Mouse (Mus musculus): ENCODE measurements around the gene Gpatch2. TPM values are rescaled to one million over a fixed set of nuclear protein-coding genes. Genes with fewer than 3 reads are reported as not detected.

The Gpatch2 gene
- polyA plus RNA-seq, 1 experiment from 2014 or later, result 30.4 TPM

GRCm38 (mm10) chr1:187291480-187292394, 76.4 kb downstream of the Gpatch2 start:
- WGBS, result 67% methylated on average over 10 of the region's 10 CpGs
- DNase-seq (ENCODE audit: low spot score) (no peak), ATAC-seq (ENCODE audit: insufficient read depth, low FRiP score, low TSS enrichment) (no peak)
- Histone ChIP-seq H3K4me3 (ENCODE audit: low read depth, low read length) (no peak overlapping the region), H3K9me3 (ENCODE audit: control insufficient read depth, low read length) (no peaks in the 10 kb centered on the region), H3K27me3 (ENCODE audit: control insufficient read depth, insufficient read depth, low read length) (no peaks in the 10 kb centered on the region), H3K27ac (ENCODE audit: low read depth, low read length) (no peak overlapping the region), H3K4me2 (ENCODE audit: low read depth) (no peak overlapping the region), H3K4me1 (ENCODE audit: control insufficient read depth, insufficient read depth, low read length) (no peaks in the 10 kb centered on the region), H3K9ac (ENCODE audit: low read length) (no peak overlapping the region), H3K36me3 (ENCODE audit: control insufficient read depth, insufficient read depth, low read length) (no peaks in the 10 kb centered on the region)

- DNase-seq (ENCODE audit: low spot score), result no peak
- WGBS, result 88% methylated on average over 3 of the region's 3 CpGs
- Histone ChIP-seq H3K4me3 (ENCODE audit: low read depth, low read length) (no peak overlapping the region), H3K9ac (ENCODE audit: low read length) (no peak overlapping the region), H3K4me1 (ENCODE audit: control insufficient read depth, insufficient read depth, low read length) (no peaks in the 10 kb centered on the region), H3K4me2 (ENCODE audit: low read depth) (no peak overlapping the region), H3K9me3 (ENCODE audit: control insufficient read depth, low read length) (no peaks in the 10 kb centered on the region), H3K27me3 (ENCODE audit: control insufficient read depth, insufficient read depth, low read length) (no peaks in the 10 kb centered on the region), H3K36me3 (ENCODE audit: control insufficient read depth, insufficient read depth, low read length) (no peaks in the 10 kb centered on the region), H3K27ac (ENCODE audit: low read depth, low read length) (no peak overlapping the region)
- ATAC-seq (ENCODE audit: insufficient read depth, low FRiP score, low TSS enrichment), result no peak
Observed at GRCm38 (mm10) chr1:187292395-187292749, 77.1 kb downstream of the Gpatch2 start.

GRCm38 (mm10) chr1:187293233-187293632, 77.9 kb downstream of the Gpatch2 start:
- Histone ChIP-seq H3K4me2 (ENCODE audit: low read depth) (no peak overlapping the region), H3K9ac (ENCODE audit: low read length) (no peak overlapping the region), H3K4me1 (ENCODE audit: control insufficient read depth, insufficient read depth, low read length) (no peaks in the 10 kb centered on the region), H3K27me3 (ENCODE audit: control insufficient read depth, insufficient read depth, low read length) (no peaks in the 10 kb centered on the region), H3K27ac (ENCODE audit: low read depth, low read length) (no peak overlapping the region), H3K9me3 (ENCODE audit: control insufficient read depth, low read length) (no peaks in the 10 kb centered on the region), H3K4me3 (ENCODE audit: low read depth, low read length) (no peak overlapping the region), H3K36me3 (ENCODE audit: control insufficient read depth, insufficient read depth, low read length) (no peaks in the 10 kb centered on the region)
- WGBS, result 89% methylated on average over 3 of the region's 3 CpGs
- ATAC-seq (ENCODE audit: insufficient read depth, low FRiP score, low TSS enrichment) (no peak), DNase-seq (ENCODE audit: low spot score) (no peak)

GRCm38 (mm10) chr1:187294522-187294921, 79.2 kb downstream of the Gpatch2 start:
- Histone ChIP-seq H3K9ac (ENCODE audit: low read length) (no peak overlapping the region), H3K4me3 (ENCODE audit: low read depth, low read length) (no peak overlapping the region), H3K27me3 (ENCODE audit: control insufficient read depth, insufficient read depth, low read length) (no peaks in the 10 kb centered on the region), H3K9me3 (ENCODE audit: control insufficient read depth, low read length) (no peaks in the 10 kb centered on the region), H3K36me3 (ENCODE audit: control insufficient read depth, insufficient read depth, low read length) (no peaks in the 10 kb centered on the region), H3K4me2 (ENCODE audit: low read depth) (no peak overlapping the region), H3K4me1 (ENCODE audit: control insufficient read depth, insufficient read depth, low read length) (no peaks in the 10 kb centered on the region), H3K27ac (ENCODE audit: low read depth, low read length) (no peak overlapping the region)
- ATAC-seq (ENCODE audit: insufficient read depth, low FRiP score, low TSS enrichment) (no peak), DNase-seq (ENCODE audit: low spot score) (no peak)
- WGBS, result 84% methylated on average over 5 of the region's 5 CpGs

GRCm38 (mm10) chr1:187295038-187295559, 79.8 kb downstream of the Gpatch2 start:
- no peaks in the 10 kb centered on the region for H3K4me1 ChIP-seq (ENCODE audit: control insufficient read depth, insufficient read depth, low read length)
- no peak overlapping the region for H3K9ac ChIP-seq (ENCODE audit: low read length)
- no peak overlapping the region for H3K4me2 ChIP-seq (ENCODE audit: low read depth)
- no peaks in the 10 kb centered on the region for H3K36me3 ChIP-seq (ENCODE audit: control insufficient read depth, insufficient read depth, low read length)
- H3K4me3 ChIP-seq (ENCODE audit: low read depth, low read length), result no peak overlapping the region
- ATAC-seq (ENCODE audit: insufficient read depth, low FRiP score, low TSS enrichment), result no peak
- no peak for DNase-seq (ENCODE audit: low spot score)
- no peak overlapping the region for H3K27ac ChIP-seq (ENCODE audit: low read depth, low read length)
- H3K9me3 ChIP-seq (ENCODE audit: control insufficient read depth, low read length), result no peaks in the 10 kb centered on the region
- 98% methylated on average over 6 of the region's 6 CpGs for WGBS
- H3K27me3 ChIP-seq (ENCODE audit: control insufficient read depth, insufficient read depth, low read length), result no peaks in the 10 kb centered on the region

GRCm38 (mm10) chr1:187295711-187296110, 80.4 kb downstream of the Gpatch2 start:
- H3K9ac ChIP-seq (ENCODE audit: low read length), result no peak overlapping the region
- no peaks in the 10 kb centered on the region for H3K4me1 ChIP-seq (ENCODE audit: control insufficient read depth, insufficient read depth, low read length)
- H3K4me2 ChIP-seq (ENCODE audit: low read depth), result no peak overlapping the region
- H3K4me3 ChIP-seq (ENCODE audit: low read depth, low read length), result no peak overlapping the region
- no peak overlapping the region for H3K27ac ChIP-seq (ENCODE audit: low read depth, low read length)
- 100% methylated on average over 1 of the region's 1 CpGs for WGBS
- no peaks in the 10 kb centered on the region for H3K27me3 ChIP-seq (ENCODE audit: control insufficient read depth, insufficient read depth, low read length)
- no peaks in the 10 kb centered on the region for H3K9me3 ChIP-seq (ENCODE audit: control insufficient read depth, low read length)
- no peaks in the 10 kb centered on the region for H3K36me3 ChIP-seq (ENCODE audit: control insufficient read depth, insufficient read depth, low read length)
- DNase-seq (ENCODE audit: low spot score), result no peak
- ATAC-seq (ENCODE audit: insufficient read depth, low FRiP score, low TSS enrichment), result no peak

GRCm38 (mm10) chr1:187299236-187299635, 83.9 kb downstream of the Gpatch2 start:
- 79% methylated on average over 4 of the region's 4 CpGs for whole genome bisulfite sequencing

GRCm38 (mm10) chr1:187300626-187301025, 85.3 kb downstream of the Gpatch2 start:
- Histone ChIP-seq H3K27me3 (ENCODE audit: control insufficient read depth, insufficient read depth, low read length) (no peaks in the 10 kb centered on the region), H3K4me3 (ENCODE audit: low read depth, low read length) (no peak overlapping the region), H3K4me1 (ENCODE audit: control insufficient read depth, insufficient read depth, low read length) (no peaks in the 10 kb centered on the region), H3K9me3 (ENCODE audit: control insufficient read depth, low read length) (no peaks in the 10 kb centered on the region), H3K4me2 (ENCODE audit: low read depth) (no peak overlapping the region), H3K36me3 (ENCODE audit: control insufficient read depth, insufficient read depth, low read length) (no peaks in the 10 kb centered on the region), H3K27ac (ENCODE audit: low read depth, low read length) (no peak overlapping the region), H3K9ac (ENCODE audit: low read length) (no peak overlapping the region)
- ATAC-seq (ENCODE audit: insufficient read depth, low FRiP score, low TSS enrichment), result no peak
- no peak for DNase-seq (ENCODE audit: low spot score)
- WGBS, result 51% methylated on average over 5 of the region's 5 CpGs

More at GRCm38 (mm10) chr1:187299236-187299635, 83.9 kb downstream of the Gpatch2 start:
- H3K9me3 ChIP-seq (ENCODE audit: control insufficient read depth, low read length), result no peaks in the 10 kb centered on the region
- H3K4me1 ChIP-seq (ENCODE audit: control insufficient read depth, insufficient read depth, low read length), result no peaks in the 10 kb centered on the region
- no peak overlapping the region for H3K4me2 ChIP-seq (ENCODE audit: low read depth)
- no peak for DNase-seq (ENCODE audit: low spot score)
- ATAC-seq (ENCODE audit: insufficient read depth, low FRiP score, low TSS enrichment), result no peak
- no peaks in the 10 kb centered on the region for H3K27me3 ChIP-seq (ENCODE audit: control insufficient read depth, insufficient read depth, low read length)
- no peak overlapping the region for H3K27ac ChIP-seq (ENCODE audit: low read depth, low read length)
- H3K36me3 ChIP-seq (ENCODE audit: control insufficient read depth, insufficient read depth, low read length), result no peaks in the 10 kb centered on the region
- no peak overlapping the region for H3K9ac ChIP-seq (ENCODE audit: low read length)
- H3K4me3 ChIP-seq (ENCODE audit: low read depth, low read length), result no peak overlapping the region

GRCm38 (mm10) chr1:187303221-187303620, 87.9 kb downstream of the Gpatch2 start:
- no peak for ATAC-seq (ENCODE audit: insufficient read depth, low FRiP score, low TSS enrichment)
- Histone ChIP-seq H3K27ac (ENCODE audit: low read depth, low read length) (no peak overlapping the region), H3K9me3 (ENCODE audit: control insufficient read depth, low read length) (no peaks in the 10 kb centered on the region), H3K4me1 (ENCODE audit: control insufficient read depth, insufficient read depth, low read length) (no peaks in the 10 kb centered on the region), H3K4me3 (ENCODE audit: low read depth, low read length) (no peak overlapping the region), H3K4me2 (ENCODE audit: low read depth) (no peak overlapping the region), H3K36me3 (ENCODE audit: control insufficient read depth, insufficient read depth, low read length) (no peaks in the 10 kb centered on the region), H3K9ac (ENCODE audit: low read length) (no peak overlapping the region), H3K27me3 (ENCODE audit: control insufficient read depth, insufficient read depth, low read length) (no peaks in the 10 kb centered on the region)
- 84% methylated on average over 10 of the region's 10 CpGs for WGBS
- no peak for DNase-seq (ENCODE audit: low spot score)

Measured in neural tube, embryonic 11.5 days (tissue).